Mouse (Mus musculus): ENCODE measurements around the gene Atp6v1b1. TPM values are rescaled to one million over a fixed set of nuclear protein-coding genes. Genes with fewer than 3 reads are reported as not detected.

The Atp6v1b1 gene
- polyA plus RNA-seq, 1 experiment from 2014 or later = not detected

GRCm38 (mm10) chr6:83731128-83731527 lies 11.7 kb upstream of the Atp6v1b1 start:
- H3K36me3 ChIP-seq (ENCODE audit: control insufficient read depth, insufficient read depth) = no peaks in the 10 kb centered on the region
- H3K27ac ChIP-seq (ENCODE audit: low read depth, low read length) = no peak overlapping the region
- H3K9ac ChIP-seq (ENCODE audit: low read depth, low read length) = no peak overlapping the region
- 29% methylated on average over 5 of the region's 5 CpGs for WGBS
- peaks cover 17% of the 10 kb centered on the region; the same call in 1 of the 2 replicates for H3K27me3 ChIP-seq (replicated peaks; ENCODE audit: control insufficient read depth, insufficient read depth, low read length)
- no peaks in the 10 kb centered on the region for H3K9me3 ChIP-seq (ENCODE audit: control insufficient read depth)
- TF ChIP-seq CTCF (IDR thresholded peaks at IDR 0.05; ENCODE audit: low read depth) = peak; percentile 84
- H3K4me2 ChIP-seq (replicated peaks; ENCODE audit: low read depth) = no peak overlapping the region
- H3K4me3 ChIP-seq (ENCODE audit: low read depth, low read length) = no peak overlapping the region
- no peak for ATAC-seq
- no peaks in the 10 kb centered on the region for H3K4me1 ChIP-seq (replicated peaks; ENCODE audit: control insufficient read depth, insufficient read depth, low read length)

GRCm38 (mm10) chr6:83737311-83737710 lies 5.5 kb upstream of the Atp6v1b1 start:
- TF ChIP-seq CTCF (IDR thresholded peaks at IDR 0.05; ENCODE audit: low read depth) = no peak
- Histone ChIP-seq H3K27ac (ENCODE audit: low read depth, low read length) (no peak overlapping the region), H3K9ac (ENCODE audit: low read depth, low read length) (no peak overlapping the region), H3K4me3 (ENCODE audit: low read depth, low read length) (no peak overlapping the region), H3K36me3 (ENCODE audit: control insufficient read depth, insufficient read depth) (no peaks in the 10 kb centered on the region), H3K9me3 (ENCODE audit: control insufficient read depth) (no peaks in the 10 kb centered on the region), H3K4me1 (replicated peaks; ENCODE audit: control insufficient read depth, insufficient read depth, low read length) (no peaks in the 10 kb centered on the region), H3K4me2 (replicated peaks; ENCODE audit: low read depth) (no peak overlapping the region), H3K27me3 (replicated peaks; ENCODE audit: control insufficient read depth, insufficient read depth, low read length) (0 out of 2 replicates have a peak, but pooled peaks cover 2% of the 10 kb centered on the region)
- 33% methylated on average over 13 of the region's 13 CpGs for WGBS
- no peak for ATAC-seq

- no peaks in the 10 kb centered on the region for H3K9me3 ChIP-seq (ENCODE audit: control insufficient read depth)
- 0 out of 2 replicates have a peak, but pooled peaks cover 5% of the 10 kb centered on the region for H3K27me3 ChIP-seq (replicated peaks; ENCODE audit: control insufficient read depth, insufficient read depth, low read length)
- 78% methylated on average over 6 of the region's 6 CpGs for WGBS
- TF ChIP-seq CTCF (IDR thresholded peaks at IDR 0.05; ENCODE audit: low read depth) = no peak
- H3K4me1 ChIP-seq (replicated peaks; ENCODE audit: control insufficient read depth, insufficient read depth, low read length) = no peaks in the 10 kb centered on the region
- ATAC-seq = no peak
- no peak overlapping the region for H3K4me3 ChIP-seq (ENCODE audit: low read depth, low read length)
- no peak overlapping the region for H3K27ac ChIP-seq (ENCODE audit: low read depth, low read length)
- H3K9ac ChIP-seq (ENCODE audit: low read depth, low read length) = no peak overlapping the region
- H3K4me2 ChIP-seq (replicated peaks; ENCODE audit: low read depth) = no peak overlapping the region
- no peaks in the 10 kb centered on the region for H3K36me3 ChIP-seq (ENCODE audit: control insufficient read depth, insufficient read depth)
These were observed 4.2 kb upstream of the Atp6v1b1 start for GRCm38 (mm10) chr6:83738596-83738995.

- 53% methylated on average over 5 of the region's 5 CpGs for WGBS
- ATAC-seq = no peak
- Histone ChIP-seq H3K4me3 (ENCODE audit: low read depth, low read length) (no peak overlapping the region), H3K27me3 (replicated peaks; ENCODE audit: control insufficient read depth, insufficient read depth, low read length) (0 out of 2 replicates have a peak, but pooled peaks cover 9% of the 10 kb centered on the region), H3K4me1 (replicated peaks; ENCODE audit: control insufficient read depth, insufficient read depth, low read length) (no peaks in the 10 kb centered on the region), H3K36me3 (ENCODE audit: control insufficient read depth, insufficient read depth) (no peaks in the 10 kb centered on the region), H3K4me2 (replicated peaks; ENCODE audit: low read depth) (no peak overlapping the region), H3K9ac (ENCODE audit: low read depth, low read length) (no peak overlapping the region), H3K9me3 (ENCODE audit: control insufficient read depth) (no peaks in the 10 kb centered on the region), H3K27ac (ENCODE audit: low read depth, low read length) (no peak overlapping the region)
- TF ChIP-seq CTCF (IDR thresholded peaks at IDR 0.05; ENCODE audit: low read depth) = no peak
These were observed 422 bp downstream of the Atp6v1b1 start for GRCm38 (mm10) chr6:83743212-83743611.

- no peak overlapping the region for H3K4me3 ChIP-seq (ENCODE audit: low read depth, low read length)
- 0 out of 2 replicates have a peak, but pooled peaks have one; percentile 13 for ATAC-seq
- H3K9me3 ChIP-seq (ENCODE audit: control insufficient read depth) = no peaks in the 10 kb centered on the region
- WGBS = 60% methylated on average over 5 of the region's 5 CpGs
- H3K27ac ChIP-seq (ENCODE audit: low read depth, low read length) = no peak overlapping the region
- no peaks in the 10 kb centered on the region for H3K36me3 ChIP-seq (ENCODE audit: control insufficient read depth, insufficient read depth)
- TF ChIP-seq CTCF (IDR thresholded peaks at IDR 0.05; ENCODE audit: low read depth) = no peak
- H3K9ac ChIP-seq (ENCODE audit: low read depth, low read length) = no peak overlapping the region
- H3K4me1 ChIP-seq (replicated peaks; ENCODE audit: control insufficient read depth, insufficient read depth, low read length) = no peaks in the 10 kb centered on the region
- no peak overlapping the region for H3K4me2 ChIP-seq (replicated peaks; ENCODE audit: low read depth)
- 0 out of 2 replicates have a peak, but pooled peaks cover 11% of the 10 kb centered on the region for H3K27me3 ChIP-seq (replicated peaks; ENCODE audit: control insufficient read depth, insufficient read depth, low read length)
These were observed 1.3 kb downstream of the Atp6v1b1 start for GRCm38 (mm10) chr6:83744126-83744525.

GRCm38 (mm10) chr6:83744557-83744956 lies 1.8 kb downstream of the Atp6v1b1 start:
- Histone ChIP-seq H3K9me3 (ENCODE audit: control insufficient read depth) (no peaks in the 10 kb centered on the region), H3K36me3 (ENCODE audit: control insufficient read depth, insufficient read depth) (no peaks in the 10 kb centered on the region), H3K9ac (ENCODE audit: low read depth, low read length) (no peak overlapping the region), H3K4me3 (ENCODE audit: low read depth, low read length) (no peak overlapping the region), H3K4me2 (replicated peaks; ENCODE audit: low read depth) (no peak overlapping the region), H3K27me3 (replicated peaks; ENCODE audit: control insufficient read depth, insufficient read depth, low read length) (0 out of 2 replicates have a peak, but pooled peaks cover 11% of the 10 kb centered on the region), H3K4me1 (replicated peaks; ENCODE audit: control insufficient read depth, insufficient read depth, low read length) (no peaks in the 10 kb centered on the region), H3K27ac (ENCODE audit: low read depth, low read length) (no peak overlapping the region)
- no peak for ATAC-seq
- 29% methylated on average over 5 of the region's 5 CpGs for WGBS
- TF ChIP-seq CTCF (IDR thresholded peaks at IDR 0.05; ENCODE audit: low read depth) = no peak

- no peaks in the 10 kb centered on the region for H3K36me3 ChIP-seq (ENCODE audit: control insufficient read depth, insufficient read depth)
These were observed 2.7 kb downstream of the Atp6v1b1 start for GRCm38 (mm10) chr6:83745466-83745865.

More at GRCm38 (mm10) chr6:83745466-83745865, 2.7 kb downstream of the Atp6v1b1 start:
- H3K4me3 ChIP-seq (ENCODE audit: low read depth, low read length) = no peak overlapping the region
- peaks cover 12% of the 10 kb centered on the region for H3K27me3 ChIP-seq (replicated peaks; ENCODE audit: control insufficient read depth, insufficient read depth, low read length)
- H3K27ac ChIP-seq (ENCODE audit: low read depth, low read length) = no peak overlapping the region
- TF ChIP-seq CTCF (IDR thresholded peaks at IDR 0.05; ENCODE audit: low read depth) = no peak
- WGBS = 55% methylated on average over 2 of the region's 2 CpGs
- ATAC-seq = no peak
- no peak overlapping the region for H3K4me2 ChIP-seq (replicated peaks; ENCODE audit: low read depth)
- no peaks in the 10 kb centered on the region for H3K4me1 ChIP-seq (replicated peaks; ENCODE audit: control insufficient read depth, insufficient read depth, low read length)
- H3K9ac ChIP-seq (ENCODE audit: low read depth, low read length) = no peak overlapping the region
- H3K9me3 ChIP-seq (ENCODE audit: control insufficient read depth) = no peaks in the 10 kb centered on the region
